Mouse (Mus musculus) heart, postnatal 10 days (tissue): ENCODE measurements around the gene Commd9. TPM values are rescaled to one million over a fixed set of nuclear protein-coding genes. Genes with fewer than 3 reads are reported as not detected.
A peak's percentile ranks its signal among the peaks of the same experiment; 100 is the strongest.

ENCODE experiments used
- DNase-seq, 2 experiments: peaks; one replicate each; pipeline ENCODE4 v3.0.0; 2021
- intact Hi-C: fragments of 180-260 bp; cut with DNase I; formaldehyde crosslinking; loops from one replicate; pipeline ENCODE4 v1.15.1; 2025
- total RNA-seq, 2 experiments: library from RNA; stranded (reverse); gene quantifications; 2 replicates each; pipeline ENCODE4 v1.2.3; 2021

Commd9 gene
- 10 to 100 TPM; 28.6 to 35.7 TPM for total RNA-seq

- intact Hi-C loops: no loop called here
- DNase-seq: peak; percentile 96 to 97
Observed at GRCm38 (mm10) chr2:101885768-101886438, at the start of gene Commd9. Gene Commd9, plus strand, starts transcription at chr2:101886247.

GRCm38 (mm10) chr2:101842756-101843155, 43.3 kb upstream of the Commd9 start:
- no peak for DNase-seq
- intact Hi-C loops: no loop called here

GRCm38 (mm10) chr2:101854792-101855191, 31.3 kb upstream of the Commd9 start:
- DNase-seq: no peak

GRCm38 (mm10) chr2:101856174-101856573, 29.9 kb upstream of the Commd9 start:
- DNase-seq: no peak
- intact Hi-C loops: no loop called here

More at GRCm38 (mm10) chr2:101854792-101855191, 31.3 kb upstream of the Commd9 start:
- intact Hi-C loops: no loop called here

DNA sequence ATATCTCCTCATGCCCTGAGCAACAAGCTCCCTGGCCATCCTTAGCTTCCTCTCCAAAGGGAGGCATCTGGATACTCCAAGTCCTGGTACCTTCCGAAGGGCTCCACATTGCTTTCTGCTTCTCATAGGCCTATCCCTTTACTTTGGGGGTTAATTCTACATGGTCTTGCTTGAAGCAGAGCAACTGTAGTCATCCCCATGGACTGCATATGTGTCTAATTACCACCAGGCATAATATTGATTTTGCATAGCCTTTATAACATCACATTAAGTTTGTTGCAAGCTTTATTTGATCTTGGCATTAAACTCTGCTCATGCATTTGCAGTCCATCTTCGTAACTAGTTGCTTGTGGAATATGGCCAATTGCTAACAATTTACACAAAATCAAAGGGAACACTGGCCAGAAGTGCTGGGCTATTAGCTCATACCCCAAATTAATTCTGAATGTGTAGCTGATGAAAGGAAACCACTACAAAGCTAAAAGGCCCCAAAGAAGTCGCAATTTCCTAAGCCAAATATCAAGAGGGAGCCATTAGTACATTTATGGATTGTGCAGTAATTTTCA, 25.0 kb upstream of the Commd9 start:
- DNase-seq: no peak
- intact Hi-C loops: no loop called here

GRCm38 (mm10) chr2:101862219-101863123, 23.6 kb upstream of the Commd9 start:
- peak; percentile 51 to 55 for DNase-seq
- intact Hi-C loops: no loop called here

DNA sequence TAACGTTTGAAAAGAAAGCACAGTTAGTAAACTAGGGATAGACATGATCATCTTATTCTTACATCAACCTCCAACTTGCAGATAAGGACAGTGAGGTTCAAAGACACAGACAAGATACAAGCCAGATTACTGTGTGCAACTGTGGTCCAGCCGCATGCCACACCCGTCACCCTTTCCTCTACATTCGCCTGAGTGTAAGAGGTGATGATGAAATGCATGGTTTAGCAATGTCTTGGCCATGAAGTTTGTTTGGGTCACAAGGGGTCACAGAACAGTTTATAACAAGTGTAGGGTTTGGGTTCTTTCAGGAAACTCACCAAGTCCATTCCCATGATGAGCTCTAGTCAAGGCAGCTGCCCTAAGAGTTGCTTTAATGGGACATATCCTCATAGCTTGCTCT, 17.4 kb upstream of the Commd9 start:
- DNase-seq: no peak
- intact Hi-C loops: no loop called here

DNA sequence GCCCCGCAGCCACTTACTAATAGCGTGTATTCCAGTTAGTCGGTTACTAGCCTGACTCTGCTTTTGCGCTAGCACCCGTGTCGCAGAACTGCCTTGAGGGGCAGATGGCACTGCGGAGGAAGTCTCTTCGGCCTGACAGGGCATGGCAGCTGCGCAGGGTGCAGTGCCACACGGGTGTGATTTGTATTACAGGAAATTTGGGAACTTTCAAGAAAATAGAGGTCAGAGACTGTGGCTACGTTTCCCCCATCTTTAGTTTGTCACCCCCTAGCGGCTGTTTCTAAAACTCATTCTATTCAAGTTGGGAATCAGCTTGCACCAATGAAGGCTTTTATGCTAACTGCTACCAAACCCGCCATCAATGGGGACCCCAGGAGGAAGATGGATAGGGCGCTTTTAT, 14.9 kb upstream of the Commd9 start:
- DNase-seq: peak; percentile 48 to 82
- intact Hi-C loops: loop anchor here (2.0 kb wide), 3 partner anchors 42 to 164 kb away; no protein-coding TSS in a partner anchor

GRCm38 (mm10) chr2:101881471-101882162, 4.4 kb upstream of the Commd9 start:
- intact Hi-C loops: no loop called here
- DNase-seq: no peak

GRCm38 (mm10) chr2:101882998-101883397, 3.0 kb upstream of the Commd9 start, which contains the start of gene Prr5l:
Gene Prr5l, minus strand, starts transcription at chr2:101883027.
- intact Hi-C loops: no loop called here

GRCm38 (mm10) chr2:101884286-101884685, 1.8 kb upstream of the Commd9 start:
- intact Hi-C loops: loop anchor here (1.0 kb wide), 1 partner anchor 11 kb away; no protein-coding TSS in a partner anchor

More at GRCm38 (mm10) chr2:101882998-101883397, 3.0 kb upstream of the Commd9 start, which contains the start of gene Prr5l:
- no peak for DNase-seq

GRCm38 (mm10) chr2:101888886-101889285, 2.8 kb downstream of the Commd9 start:
- intact Hi-C loops: no loop called here

More at GRCm38 (mm10) chr2:101884286-101884685, 1.8 kb upstream of the Commd9 start:
- DNase-seq: peak; percentile 25 to 30

GRCm38 (mm10) chr2:101891143-101891542, 5.1 kb downstream of the Commd9 start:
- intact Hi-C loops: no loop called here
- no peak for DNase-seq

More at GRCm38 (mm10) chr2:101888886-101889285, 2.8 kb downstream of the Commd9 start:
- DNase-seq: no peak

DNA sequence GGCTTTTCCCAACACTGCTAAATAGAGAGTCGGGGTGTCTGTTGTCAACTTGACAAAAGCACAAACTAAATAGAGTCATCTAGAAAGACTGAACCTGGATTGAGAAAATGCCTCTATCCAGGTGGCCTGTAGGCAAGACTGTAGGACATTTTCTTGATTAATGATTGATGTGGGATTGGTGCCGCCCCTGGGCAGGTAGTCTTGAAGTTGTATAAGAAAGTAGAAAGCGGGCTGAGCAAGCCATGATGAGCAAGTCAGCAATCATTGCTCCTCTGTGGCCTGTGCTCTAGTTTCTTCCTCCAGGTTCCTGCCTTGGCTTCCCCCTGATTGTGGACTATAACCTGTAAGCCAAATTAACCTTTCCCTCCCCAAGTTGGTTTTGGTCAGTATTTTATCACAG, 8.1 kb downstream of the Commd9 start:
- DNase-seq: no peak
- intact Hi-C loops: no loop called here

DNA sequence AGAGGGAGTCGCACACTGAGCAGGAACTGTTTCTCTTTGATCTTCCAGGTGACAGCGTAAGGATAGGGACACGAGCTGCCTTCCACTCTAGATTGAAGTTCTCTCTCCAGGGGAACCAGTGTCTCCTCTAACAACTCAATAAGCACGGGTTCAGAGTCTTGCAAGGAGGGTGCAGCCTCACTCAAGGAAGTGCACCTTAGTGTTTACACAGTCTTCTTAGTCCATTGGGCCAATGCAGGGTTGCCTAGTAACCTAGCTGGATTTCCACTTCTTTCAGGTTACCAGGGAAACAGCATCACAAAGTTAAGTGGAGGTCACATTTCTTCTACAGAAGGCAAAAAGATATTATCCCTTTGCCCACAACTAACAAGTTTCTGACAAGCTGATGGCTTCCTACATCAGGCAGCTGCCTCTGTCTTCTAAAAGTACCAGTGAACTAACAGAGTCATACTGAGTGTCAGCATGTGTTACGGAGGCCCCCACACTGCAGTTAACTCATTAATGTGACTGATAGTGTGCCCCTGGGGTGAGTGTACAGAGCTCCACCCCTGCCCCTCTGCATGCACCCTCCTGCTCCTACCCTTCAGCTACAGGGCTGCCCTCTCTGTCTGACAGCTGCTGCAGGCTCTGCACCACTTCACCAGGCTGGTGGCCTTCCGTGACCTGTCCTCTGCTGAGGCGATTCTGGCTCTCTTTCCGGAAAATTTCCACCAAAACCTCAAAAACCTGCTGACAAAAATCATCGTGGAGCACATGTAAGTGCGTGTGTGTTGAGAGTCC, 10.6 kb downstream of the Commd9 start:
- intact Hi-C loops: no loop called here
- DNase-seq: no peak

DNA sequence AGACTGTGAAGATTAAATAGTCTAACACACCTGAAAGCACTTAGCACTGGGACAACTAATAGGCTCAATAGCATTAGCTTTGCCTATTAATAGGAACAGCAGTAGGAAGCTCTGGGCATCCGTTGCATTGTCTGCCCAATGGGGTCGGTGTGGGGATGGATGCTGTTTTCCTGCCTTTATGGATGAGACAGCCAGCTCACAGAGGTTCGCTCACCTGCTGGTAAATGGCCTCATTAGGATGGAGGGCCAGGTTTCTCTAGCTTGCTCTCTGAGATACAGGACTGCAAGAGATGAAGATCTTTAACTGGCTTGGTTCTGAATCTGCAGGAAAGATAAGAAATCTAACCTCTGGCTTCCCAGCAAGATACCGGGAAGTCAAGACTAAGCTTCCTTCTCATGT, 16.1 kb downstream of the Commd9 start:
- DNase-seq: no peak
- intact Hi-C loops: no loop called here

- peak; percentile 87 to 88 for DNase-seq
- intact Hi-C loops: loop anchor here (1.0 to 5.0 kb wide), 6 partner anchors 127 to 548 kb away; no protein-coding TSS in a partner anchor
Observed at GRCm38 (mm10) chr2:101905534-101906378, 19.7 kb downstream of the Commd9 start.

GRCm38 (mm10) chr2:101906379-101906690, 20.3 kb downstream of the Commd9 start:
- intact Hi-C loops: loop anchor here (1.0 to 5.0 kb wide), 5 partner anchors 126 to 386 kb away; no protein-coding TSS in a partner anchor
- no peak for DNase-seq
